Mouse (Mus musculus) mature B cell (primary cell): Measurements from ENCODE around the gene Pdzrn4.

Experiments
- in situ Hi-C: fragments of 300-500 bp; cut with MboI; formaldehyde crosslinking; loops from 2 replicates; pipeline ENCODE4 v1.14.3; 2019

Gene Pdzrn4

GRCm38 (mm10) chr15:92500276-92500838, 103.7 kb downstream of the Pdzrn4 start:
- in situ Hi-C loops: no loop called here

- in situ Hi-C loops: no loop called here
These were observed 106.1 kb downstream of the Pdzrn4 start for GRCm38 (mm10) chr15:92502797-92503196.

DNA sequence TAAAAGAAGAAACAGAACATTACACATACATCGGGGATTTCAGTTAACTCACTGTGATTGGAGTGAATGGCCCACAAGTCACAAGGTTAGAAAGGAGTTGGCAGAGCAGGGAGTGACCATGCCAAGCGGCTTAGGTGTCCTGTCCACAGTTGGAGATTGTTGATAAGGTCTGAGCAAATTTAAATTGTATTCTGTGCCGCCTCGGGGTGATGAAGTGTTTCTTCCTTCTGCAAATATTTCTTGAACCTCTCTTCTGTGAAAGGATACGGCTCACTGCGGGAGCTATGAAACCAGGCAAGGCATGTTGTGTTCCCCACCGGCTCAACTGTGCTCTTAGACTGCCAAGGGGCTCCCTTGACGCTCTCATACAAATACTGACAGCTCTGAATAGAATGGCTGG, 112.7 kb downstream of the Pdzrn4 start:
- in situ Hi-C loops: no loop called here

DNA sequence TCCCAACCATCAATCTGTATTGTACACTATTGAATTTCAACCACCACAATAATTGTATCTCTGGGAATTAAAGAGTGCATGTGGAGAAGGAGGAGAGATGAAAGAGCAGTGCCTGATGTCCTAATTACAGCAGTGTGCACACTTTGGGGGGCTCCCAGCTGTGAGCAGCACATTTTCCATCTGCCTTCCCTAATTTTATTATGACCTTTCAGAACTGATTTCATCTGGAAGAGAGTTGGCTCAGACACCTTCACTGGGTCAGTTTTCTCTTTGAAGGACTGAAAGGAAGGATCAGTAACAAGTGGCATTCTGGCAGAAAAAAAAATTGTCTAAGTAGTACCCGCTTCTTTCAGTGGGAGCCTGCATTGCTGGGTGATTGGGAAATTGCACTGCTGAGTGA, 119.0 kb downstream of the Pdzrn4 start:
- in situ Hi-C loops: no loop called here

- in situ Hi-C loops: no loop called here
These were observed 124.1 kb downstream of the Pdzrn4 start for GRCm38 (mm10) chr15:92520677-92521225.

DNA sequence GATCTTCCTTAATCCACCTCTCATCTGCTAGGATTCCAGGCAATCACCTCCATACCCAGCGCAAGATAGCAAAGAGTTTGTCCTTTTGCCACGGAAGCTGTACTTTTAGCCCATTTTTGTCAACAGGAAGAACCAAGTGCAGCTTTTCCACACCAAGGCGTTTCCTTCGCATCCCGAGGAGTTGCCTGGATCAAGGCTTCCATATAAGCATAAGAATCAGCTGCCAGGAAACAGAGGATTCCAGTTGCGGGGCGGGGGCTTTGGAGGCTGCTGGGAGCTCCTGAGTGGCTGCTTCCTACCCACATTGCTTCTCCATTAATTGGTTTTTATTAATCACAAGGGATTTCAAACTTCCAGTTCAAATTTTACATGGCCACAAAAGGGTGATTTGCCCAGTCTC, 125.0 kb downstream of the Pdzrn4 start:
- in situ Hi-C loops: no loop called here

- in situ Hi-C loops: no loop called here
These were observed 128.2 kb downstream of the Pdzrn4 start for GRCm38 (mm10) chr15:92524917-92525316.

- in situ Hi-C loops: no loop called here
These were observed 128.7 kb downstream of the Pdzrn4 start for GRCm38 (mm10) chr15:92525416-92525815.

GRCm38 (mm10) chr15:92526731-92527130, 130.1 kb downstream of the Pdzrn4 start:
- in situ Hi-C loops: no loop called here

DNA sequence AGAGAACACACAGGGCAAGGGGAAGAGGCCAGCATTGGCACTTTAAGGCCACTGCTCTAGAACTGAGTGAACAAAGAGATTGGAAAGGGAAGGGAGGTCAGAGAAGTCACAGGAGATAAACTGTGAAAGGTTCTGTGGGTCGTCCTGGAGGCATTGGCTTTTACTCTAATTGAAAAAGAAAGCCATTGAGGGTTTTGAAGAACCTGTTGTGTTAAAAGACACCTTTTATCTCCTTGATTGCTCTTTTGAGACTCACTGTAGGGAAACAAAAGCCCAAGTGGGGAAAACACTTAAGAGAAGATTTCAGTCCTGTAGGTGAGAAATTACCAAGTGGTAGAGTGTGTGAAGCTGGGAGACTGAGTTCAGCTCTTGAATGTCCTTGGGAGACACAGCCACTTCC, 146.6 kb downstream of the Pdzrn4 start:
- in situ Hi-C loops: no loop called here

- in situ Hi-C loops: no loop called here
These were observed 150.7 kb downstream of the Pdzrn4 start for GRCm38 (mm10) chr15:92547294-92547911.

DNA sequence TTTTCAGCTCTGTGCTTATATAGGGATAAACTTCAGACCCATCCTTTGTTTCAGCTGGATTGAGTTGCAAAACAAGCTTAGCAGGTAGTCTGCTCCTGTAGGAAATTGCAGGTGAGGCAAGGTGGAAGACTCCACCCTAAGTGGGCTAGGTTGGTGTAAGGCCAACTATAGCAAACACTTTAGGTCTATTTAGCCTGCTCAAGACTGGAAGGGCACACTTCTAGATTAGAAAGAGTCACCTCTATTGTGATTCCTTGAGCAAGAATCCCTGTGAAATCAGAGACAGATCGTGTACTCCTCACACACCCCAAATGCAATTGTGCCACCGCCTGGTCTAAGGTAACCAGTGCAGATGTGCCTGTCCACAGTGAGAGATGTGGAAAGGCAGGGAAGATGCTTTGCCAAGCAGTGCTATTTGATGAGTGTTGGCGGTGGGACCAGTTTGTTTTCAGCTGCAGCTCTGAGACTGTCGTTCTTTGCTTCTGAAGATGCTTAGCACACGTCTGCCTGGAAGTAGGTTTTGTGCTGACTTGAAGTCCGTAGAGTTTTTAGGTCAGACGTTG, 158.4 kb downstream of the Pdzrn4 start:
- in situ Hi-C loops: no loop called here

- in situ Hi-C loops: no loop called here
These were observed 159.0 kb downstream of the Pdzrn4 start for GRCm38 (mm10) chr15:92555716-92556115.

DNA sequence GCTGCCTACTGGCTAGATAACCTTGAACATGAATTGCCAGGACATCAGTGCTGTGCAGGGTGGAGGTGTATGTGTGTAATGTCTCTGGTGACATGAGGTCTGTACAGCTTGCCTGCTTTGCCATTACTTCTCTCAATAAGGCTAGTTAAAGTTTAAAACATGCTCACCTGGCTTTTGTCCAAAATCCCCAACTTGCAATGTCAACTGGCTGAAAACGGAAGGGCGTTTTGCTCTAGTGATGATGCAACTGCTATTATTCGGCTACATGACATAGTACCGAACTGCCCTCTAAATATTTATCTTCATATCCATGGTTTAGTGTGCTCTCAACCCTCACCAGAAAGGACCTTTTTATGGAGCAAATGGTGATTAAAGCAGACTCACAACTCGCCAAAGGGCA, 161.9 kb downstream of the Pdzrn4 start:
- in situ Hi-C loops: no loop called here

GRCm38 (mm10) chr15:92562149-92562548, 165.5 kb downstream of the Pdzrn4 start:
- in situ Hi-C loops: no loop called here

GRCm38 (mm10) chr15:92563576-92563975, 166.9 kb downstream of the Pdzrn4 start:
- in situ Hi-C loops: no loop called here

DNA sequence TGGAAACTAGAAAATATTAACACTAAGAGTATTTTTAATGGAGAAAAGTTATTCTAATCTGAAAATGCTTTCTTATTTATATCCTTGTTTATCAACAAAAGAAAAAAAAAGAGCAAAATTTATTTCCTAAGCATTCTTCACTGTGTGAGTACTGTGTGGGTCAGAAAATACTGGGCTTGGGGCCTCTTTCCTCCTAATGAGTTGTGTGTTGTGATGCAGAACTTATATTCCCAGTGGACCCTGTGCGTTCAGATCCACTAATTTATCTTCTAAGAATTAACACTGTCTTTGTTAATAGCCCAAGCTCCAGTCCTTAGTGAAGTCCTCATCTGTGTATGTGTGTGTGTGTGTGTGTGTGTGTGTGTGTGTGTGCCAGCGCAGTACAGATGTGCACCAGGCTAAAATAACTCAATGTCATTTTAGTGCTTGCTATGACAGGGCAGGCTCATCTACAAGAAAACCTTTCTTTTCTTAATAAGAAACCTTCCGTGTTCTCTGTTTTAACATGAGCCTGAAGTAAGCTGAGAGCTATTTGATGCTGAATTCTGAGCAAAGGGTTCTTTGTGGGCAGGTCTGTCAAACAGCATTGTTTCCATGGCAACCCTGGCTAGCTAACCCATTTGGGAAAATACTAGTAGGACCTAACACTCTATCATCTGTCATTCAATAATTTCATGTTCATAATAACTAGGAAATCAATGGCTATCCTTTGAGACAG, 174.0 kb downstream of the Pdzrn4 start:
- in situ Hi-C loops: no loop called here

DNA sequence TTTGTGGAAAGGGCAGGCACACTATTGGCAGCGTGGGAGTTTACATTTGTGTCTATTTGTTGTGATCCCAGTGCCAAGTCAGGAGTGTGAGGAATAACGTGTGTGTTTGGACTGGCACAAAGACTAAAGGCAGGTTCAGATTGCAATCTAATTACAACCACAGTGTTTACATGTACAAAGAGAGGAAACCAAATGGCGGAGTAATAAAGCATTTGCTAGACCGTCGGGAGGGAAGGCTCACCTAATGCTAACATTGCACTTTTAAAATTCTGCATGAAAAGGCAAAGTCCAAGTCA, 174.5 kb downstream of the Pdzrn4 start:
- in situ Hi-C loops: no loop called here

DNA sequence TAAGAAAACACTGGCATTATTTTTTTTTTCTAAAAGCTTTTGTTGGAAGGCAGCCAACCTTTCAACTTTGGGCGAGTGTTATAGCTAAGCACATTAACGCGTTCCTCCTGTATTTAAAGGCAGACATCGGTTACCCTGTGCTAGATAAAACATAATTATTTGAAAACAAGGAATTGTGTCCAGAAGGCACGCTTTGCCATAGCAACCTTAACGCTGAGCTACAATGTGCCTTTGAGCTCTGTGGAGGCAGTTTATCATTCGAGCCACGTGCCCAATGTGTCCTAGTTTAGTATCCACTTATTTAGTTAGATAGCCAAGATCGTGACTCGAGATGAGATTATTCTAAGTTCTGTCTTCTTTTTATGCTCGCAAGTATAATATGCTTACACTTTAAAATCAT, 180.8 kb downstream of the Pdzrn4 start:
- in situ Hi-C loops: no loop called here

- in situ Hi-C loops: no loop called here
These were observed 183.5 kb downstream of the Pdzrn4 start for GRCm38 (mm10) chr15:92580217-92580616.

- in situ Hi-C loops: no loop called here
These were observed 184.2 kb downstream of the Pdzrn4 start for GRCm38 (mm10) chr15:92580742-92581383.

- in situ Hi-C loops: no loop called here
These were observed 187.9 kb downstream of the Pdzrn4 start for GRCm38 (mm10) chr15:92584357-92585138.
